Mouse (Mus musculus): ENCODE results near the gene Siah1b.

The Siah1b gene

GRCm38 (mm10) chrX:164076040-164076775 is at the start of gene Siah1b:
Gene Siah1b, minus strand, starts transcription at chrX:164076493.
- DNase-seq (ENCODE audit: low spot score) = peak; percentile 95

GRCm38 (mm10) chrX:164123942-164124341 is 47.6 kb upstream of the Siah1b start:
- no peak for DNase-seq (ENCODE audit: low spot score)

GRCm38 (mm10) chrX:164113744-164114143 is 37.5 kb upstream of the Siah1b start:
- no peak for DNase-seq (ENCODE audit: low spot score)

- DNase-seq (ENCODE audit: low spot score) = no peak
Measured at GRCm38 (mm10) chrX:164111146-164111545, 34.9 kb upstream of the Siah1b start.

- no peak for DNase-seq (ENCODE audit: low spot score)
Measured at GRCm38 (mm10) chrX:164102656-164103055, 26.4 kb upstream of the Siah1b start.

- no peak for DNase-seq (ENCODE audit: low spot score)
Measured at GRCm38 (mm10) chrX:164102198-164102597, 25.9 kb upstream of the Siah1b start.

- DNase-seq (ENCODE audit: low spot score) = peak; percentile 60
Measured at GRCm38 (mm10) chrX:164101483-164101882, 25.2 kb upstream of the Siah1b start.

- DNase-seq (ENCODE audit: low spot score) = no peak
Measured at GRCm38 (mm10) chrX:164095838-164096237, 19.5 kb upstream of the Siah1b start.

GRCm38 (mm10) chrX:164093435-164093834 is 17.1 kb upstream of the Siah1b start:
- no peak for DNase-seq (ENCODE audit: low spot score)

GRCm38 (mm10) chrX:164092300-164093169 is 16.2 kb upstream of the Siah1b start:
- DNase-seq (ENCODE audit: low spot score) = no peak

- no peak for DNase-seq (ENCODE audit: low spot score)
Measured at GRCm38 (mm10) chrX:164089916-164090315, 13.6 kb upstream of the Siah1b start.

GRCm38 (mm10) chrX:164088582-164088981 is 12.3 kb upstream of the Siah1b start, which contains the start of gene Cltrn:
Gene Cltrn, plus strand, starts transcription at chrX:164088830.
- no peak for DNase-seq (ENCODE audit: low spot score)

- no peak for DNase-seq (ENCODE audit: low spot score)
Measured at GRCm38 (mm10) chrX:164082030-164082429, 5.7 kb upstream of the Siah1b start.

GRCm38 (mm10) chrX:164068968-164069367 is 7.3 kb downstream of the Siah1b start:
- no peak for DNase-seq (ENCODE audit: low spot score)

- peak; percentile 87 for DNase-seq (ENCODE audit: low spot score)
Measured at GRCm38 (mm10) chrX:164066185-164066584, 10.1 kb downstream of the Siah1b start.

- DNase-seq (ENCODE audit: low spot score) = no peak
Measured at GRCm38 (mm10) chrX:164059070-164059469, 17.2 kb downstream of the Siah1b start.

GRCm38 (mm10) chrX:164058523-164058922 is 17.8 kb downstream of the Siah1b start:
- DNase-seq (ENCODE audit: low spot score) = no peak

- no peak for DNase-seq (ENCODE audit: low spot score)
Measured at GRCm38 (mm10) chrX:164055726-164056125, 20.6 kb downstream of the Siah1b start.

- no peak for DNase-seq (ENCODE audit: low spot score)
Measured at GRCm38 (mm10) chrX:164046736-164047135, 29.6 kb downstream of the Siah1b start.

- DNase-seq (ENCODE audit: low spot score) = no peak
Measured at GRCm38 (mm10) chrX:164042069-164042468, 34.2 kb downstream of the Siah1b start.

- DNase-seq (ENCODE audit: low spot score) = no peak
Measured at GRCm38 (mm10) chrX:164038882-164039281, 37.4 kb downstream of the Siah1b start.

GRCm38 (mm10) chrX:164035931-164036330 is 40.4 kb downstream of the Siah1b start:
- peak; percentile 55 for DNase-seq (ENCODE audit: low spot score)

- DNase-seq (ENCODE audit: low spot score) = no peak
Measured at GRCm38 (mm10) chrX:164035401-164035800, 40.9 kb downstream of the Siah1b start.

All from adipocyte (in vitro differentiated cells).